ENCODE assay signal across 9 mouse cellular contexts in genomic region chr2:27237342-27237741, GRCm38 (mm10). TPM values are rescaled to one million over a fixed set of nuclear protein-coding genes. Genes with fewer than 3 reads are reported as not detected.
A peak's percentile ranks its signal among the peaks of the same experiment; 100 is the strongest.
DNase-seq lines count a peak whose midpoint lies in the region; ATAC-seq and TF ChIP-seq lines count a peak whose summit lies in the region.
"Had no signal": no experiment of that assay in that cellular context is flagged by ENCODE, and none has a peak within 500 bp of the region (broad histone marks: within the 10 kb centered on the region; RNA-seq: fewer than 3 reads in every experiment).

No protein-coding gene starts in this region.

- WGBS in embryonic facial prominence, embryonic 14.5 days: 30% methylated on average over 4 of the region's 4 CpGs
- WGBS in liver, embryonic 12.5 days (ENCODE audit: insufficient replicate concordance): 18% methylated on average over 4 of the region's 4 CpGs
- 26% methylated on average over 4 of the region's 4 CpGs for WGBS in neural tube, embryonic 12.5 days

- peak; percentile 38; the same call in 1 of the 2 replicates for ATAC-seq in embryonic facial prominence, embryonic 14.5 days (ENCODE audit: low read depth)
- ATAC-seq in liver, embryonic 12.5 days: peak; percentile 44; the same call in 1 of the 2 replicates
- peak; percentile 65; the same call in 1 of the 2 replicates for ATAC-seq in neural tube, embryonic 12.5 days (ENCODE audit: low FRiP score, low read depth)

- H3K4me2 ChIP-seq in embryonic facial prominence, embryonic 14.5 days (ENCODE audit: low read depth, low read length): no peak overlapping the region
- no peak overlapping the region for H3K4me2 ChIP-seq in liver, embryonic 12.5 days
- no peak overlapping the region for H3K4me2 ChIP-seq in neural tube, embryonic 12.5 days (replicated peaks)
- H3K4me2 ChIP-seq: stomach, embryonic 15.5 days had no signal

- peaks cover 8% of the 10 kb centered on the region for H3K4me1 ChIP-seq in bone marrow macrophage, adult 2 months (ENCODE audit: control insufficient read depth, insufficient read depth, low read length)
- no peaks in the 10 kb centered on the region for H3K4me1 ChIP-seq in embryonic facial prominence, embryonic 14.5 days (ENCODE audit: control insufficient read depth, insufficient read depth, low read length)
- peaks cover 5% of the 10 kb centered on the region; the same call in 1 of the 2 replicates for H3K4me1 ChIP-seq in liver, embryonic 12.5 days
- H3K4me1 ChIP-seq in neural tube, embryonic 12.5 days: no peaks in the 10 kb centered on the region

- no peak overlapping the region for H3K9ac ChIP-seq in embryonic facial prominence, embryonic 14.5 days (ENCODE audit: low read depth, low read length)
- no peak overlapping the region for H3K9ac ChIP-seq in liver, embryonic 12.5 days
- H3K9ac ChIP-seq in neural tube, embryonic 12.5 days: no peak overlapping the region
- H3K9ac ChIP-seq: stomach, embryonic 15.5 days had no signal

- peak; percentile 89 for TF ChIP-seq CTCF in bone marrow macrophage, adult 2 months (IDR thresholded peaks at IDR 0.05; ENCODE audit: low read depth, low read length)

- peak; percentile 39 for DNase-seq in right cerebral cortex, adult 18-20 months
- no peak for DNase-seq in right cerebral cortex, postnatal 36 days (ENCODE audit: low spot score in 2 of 2)
- peak; percentile 45 for DNase-seq in embryonic facial prominence, embryonic 14.5 days (ENCODE audit: low spot score)
- peak; percentile 46 for DNase-seq in hindlimb bud, embryonic 11.5 days (ENCODE audit: extremely low spot score, low read depth, low spot score)
- DNase-seq in thymus, postnatal 36 days: peak; percentile 68 to 70

- H3K27me3 ChIP-seq in embryonic facial prominence, embryonic 14.5 days (replicated peaks; ENCODE audit: control insufficient read depth, insufficient read depth, low read length): no peaks in the 10 kb centered on the region
- 0 out of 2 replicates have a peak, but pooled peaks cover 2% of the 10 kb centered on the region for H3K27me3 ChIP-seq in liver, embryonic 12.5 days (replicated peaks)
- H3K27me3 ChIP-seq in neural tube, embryonic 12.5 days (replicated peaks): no peaks in the 10 kb centered on the region
- H3K27me3 ChIP-seq: stomach, embryonic 15.5 days had no signal

- H3K9me3 ChIP-seq in embryonic facial prominence, embryonic 14.5 days (ENCODE audit: control insufficient read depth, low read length): no peaks in the 10 kb centered on the region
- H3K9me3 ChIP-seq in liver, embryonic 12.5 days (replicated peaks): no peaks in the 10 kb centered on the region
- no peaks in the 10 kb centered on the region for H3K9me3 ChIP-seq in neural tube, embryonic 12.5 days
- H3K9me3 ChIP-seq: stomach, embryonic 15.5 days had no signal

- no peak overlapping the region for H3K27ac ChIP-seq in bone marrow macrophage, adult 2 months (ENCODE audit: insufficient read depth, low read depth, low read length)
- H3K27ac ChIP-seq in embryonic facial prominence, embryonic 14.5 days (replicated peaks; ENCODE audit: low read depth, low read length): no peak overlapping the region
- no peak overlapping the region for H3K27ac ChIP-seq in liver, embryonic 12.5 days
- no peak overlapping the region for H3K27ac ChIP-seq in neural tube, embryonic 12.5 days
- H3K27ac ChIP-seq: stomach, embryonic 15.5 days had no signal

- no peaks in the 10 kb centered on the region for H3K36me3 ChIP-seq in embryonic facial prominence, embryonic 14.5 days (ENCODE audit: control insufficient read depth, insufficient read depth, low read length)
- H3K36me3 ChIP-seq in liver, embryonic 12.5 days: peaks cover 9% of the 10 kb centered on the region
- no peaks in the 10 kb centered on the region for H3K36me3 ChIP-seq in neural tube, embryonic 12.5 days
- H3K36me3 ChIP-seq: stomach, embryonic 15.5 days had no signal

- no peak overlapping the region for H3K4me3 ChIP-seq in bone marrow macrophage, adult 2 months (ENCODE audit: insufficient read depth, low read length)
- H3K4me3 ChIP-seq in embryonic facial prominence, embryonic 14.5 days (ENCODE audit: low read depth, low read length): no peak overlapping the region
- no peak overlapping the region for H3K4me3 ChIP-seq in liver, embryonic 12.5 days
- no peak overlapping the region for H3K4me3 ChIP-seq in neural tube, embryonic 12.5 days
- H3K4me3 ChIP-seq: stomach, embryonic 15.5 days had no signal

- no peak for TF ChIP-seq POLR2A in bone marrow macrophage, adult 2 months (IDR thresholded peaks at IDR 0.05; ENCODE audit: borderline replicate concordance, low read depth, low read length)

RNA-seq across cellular contexts. Expression of gene Sardh, which starts 10.8 kb away (rescaled TPM):
- polyA plus RNA-seq in bone marrow macrophage, adult 2 months (2012; ENCODE audit: insufficient read depth, insufficient read length, missing spikeins): not detected in 2 replicates
- 10.2 and 10.7 TPM in 2 replicates for polyA plus RNA-seq in embryonic facial prominence, embryonic 14.5 days (2014; fragmentation: Nextera tagmentation; extraction: Ambion mirVana)
- 37.6 and 41.5 TPM in 2 replicates for polyA plus RNA-seq in liver, embryonic 12.5 days (2016; fragmentation: Nextera tagmentation; extraction: Ambion mirVana)
- polyA plus RNA-seq in neural tube, embryonic 12.5 days (2016; fragmentation: Nextera tagmentation; extraction: Ambion mirVana): 3.8 and 3.9 TPM in 2 replicates

Comparison
In these comparisons a context has a peak if more than half of its experiments do, and no peak if none do; other contexts are left out.
1. DNase-seq: peak in right cerebral cortex, adult 18-20 months (single experiment), embryonic facial prominence, embryonic 14.5 days (single experiment), hindlimb bud, embryonic 11.5 days (single experiment) and thymus, postnatal 36 days (2 of 2); none in right cerebral cortex, postnatal 36 days (0 of 2).
2. Peak in every context shown above with its lines, with median percentiles within 50 percentile points of each other: ATAC-seq.